Mouse (Mus musculus) spleen, adult 2 months (tissue): Measurements from ENCODE around the gene Rnase4. TPM values are rescaled to one million over a fixed set of nuclear protein-coding genes. Genes with fewer than 3 reads are reported as not detected.

Experiments used
- DNase-seq, 2 experiments: peaks; one replicate each; pipeline versions ENCODE4 v3.0.0 to v3.0.0-alpha.2; 2012 to 2021; ENCODE audit warnings: low spot score in 2 of 2, low read depth in 1 of 2
- H3K27ac ChIP-seq: fragments of 200-500 bp; 2 replicates; pipeline ENCODE4 v1.5.1; 2012; ENCODE audit warnings: low read length, inconsistent platforms; ENCODE audit not compliant: insufficient read depth
- H3K27me3 ChIP-seq: fragments of 200-500 bp; 2 replicates; pipeline ENCODE4 v1.6.1; 2012; ENCODE audit warnings: mild to moderate bottlenecking, moderate library complexity, low read length, inconsistent platforms; ENCODE audit not compliant: control insufficient read depth, insufficient read depth
- H3K36me3 ChIP-seq: fragments of 200-500 bp; 2 replicates; pipeline ENCODE4 v1.6.1; 2012; ENCODE audit warnings: mild to moderate bottlenecking, low read length, inconsistent platforms; ENCODE audit not compliant: control insufficient read depth, insufficient read depth
- H3K4me1 ChIP-seq: fragments of 200-500 bp; 2 replicates; pipeline ENCODE4 v1.6.1; 2011; ENCODE audit warnings: inconsistent platforms; ENCODE audit not compliant: control insufficient read depth, insufficient read depth, insufficient read length
- H3K4me3 ChIP-seq: fragments of 200-500 bp; 2 replicates; pipeline ENCODE4 v1.5.1; 2011; ENCODE audit warnings: mild to moderate bottlenecking, inconsistent platforms; ENCODE audit not compliant: insufficient read depth, insufficient read length; ENCODE audit errors: extremely low read depth
- CTCF ChIP-seq: fragments of 200-500 bp; IDR thresholded peaks from 2 replicates; pipeline ENCODE4 v1.5.1; 2011; ENCODE audit warnings: mild to moderate bottlenecking, inconsistent platforms; ENCODE audit not compliant: insufficient read depth, insufficient read length, insufficient replicate concordance; ENCODE audit errors: extremely low read depth
- POLR2A ChIP-seq: fragments of 200-500 bp; IDR thresholded peaks from 2 replicates; pipeline ENCODE4 v1.6.1; 2011; ENCODE audit warnings: low read depth, low read length, inconsistent platforms
- WGBS: fragments of 180-500 bp; shearing (Covaris S2); methylation state at CpG from one replicate; pipeline ENCODE4 v1.1.7; 2018; 5-methylcytosine and 5-hydroxymethylcytosine counted together
- polyA plus RNA-seq: library from polyadenylated mRNA; depleted of rRNA; stranded (reverse); fragments of >200 nt; gene quantifications from 2 replicates; pipeline ENCODE4 v1.2.3, GENCODE M21; 2012

Gene Rnase4
- polyA plus RNA-seq, 1 experiment, result 18.2 TPM

- WGBS, result 18% methylated on average over 9 of the region's 9 CpGs
- DNase-seq, result peak; percentile 59 to 74
- peaks cover 32% of the 10 kb centered on the region for H3K4me1 ChIP-seq
- peak overlapping the region; percentile 99 for H3K27ac ChIP-seq
- peak; percentile 64 for TF ChIP-seq POLR2A
- TF ChIP-seq CTCF, result no peak
- H3K4me3 ChIP-seq, result peak overlapping the region; percentile 83
- peaks cover 9% of the 10 kb centered on the region for H3K36me3 ChIP-seq
- no peaks in the 10 kb centered on the region for H3K27me3 ChIP-seq
Measured at GRCm38 (mm10) chr14:51128775-51129623, 38.1 kb downstream of the Rnase4 start.

DNA sequence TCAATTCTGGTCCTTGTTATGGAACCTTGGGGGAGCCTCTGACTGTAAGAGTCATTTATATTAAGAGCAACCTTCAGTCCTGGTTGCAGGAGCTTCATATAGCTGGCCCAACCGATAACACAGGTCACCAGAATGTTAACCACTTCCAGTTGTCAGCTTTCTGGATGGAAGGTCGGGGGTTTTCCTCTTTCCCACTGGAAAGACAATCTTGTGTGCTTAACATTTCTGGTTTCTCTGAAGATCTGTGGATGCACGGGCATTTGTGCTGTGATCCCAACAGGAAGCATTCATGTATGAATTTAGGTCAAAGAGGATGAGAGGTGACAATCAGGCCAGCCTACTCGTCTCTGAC, 38.7 kb downstream of the Rnase4 start:
- Histone ChIP-seq H3K36me3 (peaks cover 9% of the 10 kb centered on the region), H3K4me3 (peak overlapping the region; percentile 64), H3K4me1 (peaks cover 32% of the 10 kb centered on the region), H3K27ac (peak overlapping the region; percentile 99), H3K27me3 (no peaks in the 10 kb centered on the region)
- no peak for TF ChIP-seq CTCF
- no peak for TF ChIP-seq POLR2A
- 23% methylated on average over 4 of the region's 4 CpGs for WGBS
- DNase-seq, result no peak

DNA sequence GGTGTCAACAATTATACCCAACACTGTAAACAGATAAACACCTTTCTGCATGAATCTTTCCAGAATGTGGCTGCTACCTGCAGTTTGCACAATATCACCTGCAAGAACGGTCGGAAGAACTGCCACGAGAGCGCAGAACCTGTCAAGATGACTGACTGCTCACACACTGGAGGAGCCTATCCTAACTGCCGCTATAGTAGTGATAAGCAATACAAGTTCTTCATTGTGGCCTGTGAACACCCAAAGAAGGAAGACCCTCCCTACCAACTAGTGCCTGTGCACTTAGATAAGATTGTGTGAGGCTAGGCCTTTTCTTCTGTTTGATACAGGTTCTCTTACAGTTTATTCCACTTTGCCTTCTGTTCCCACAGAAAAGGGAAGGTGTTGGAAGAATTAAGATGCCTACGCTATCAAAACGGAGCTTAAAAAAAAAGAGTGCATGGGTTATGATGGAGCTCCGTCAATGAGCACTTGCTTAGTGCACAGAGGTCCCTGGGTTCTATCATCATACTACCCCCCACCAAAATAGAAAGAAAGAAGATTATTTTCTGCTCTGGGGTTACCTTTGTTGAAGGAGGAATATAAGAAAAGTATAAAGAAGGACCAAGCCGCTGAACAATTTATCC, 39.6 kb downstream of the Rnase4 start:
- TF ChIP-seq POLR2A, result no peak
- no peak for TF ChIP-seq CTCF
- Histone ChIP-seq H3K27me3 (no peaks in the 10 kb centered on the region), H3K36me3 (peaks cover 9% of the 10 kb centered on the region), H3K27ac (peak overlapping the region; percentile 81), H3K4me1 (peaks cover 32% of the 10 kb centered on the region), H3K4me3 (peak overlapping the region; percentile 61)
- no peak for DNase-seq
- WGBS, result 57% methylated on average over 9 of the region's 9 CpGs

DNA sequence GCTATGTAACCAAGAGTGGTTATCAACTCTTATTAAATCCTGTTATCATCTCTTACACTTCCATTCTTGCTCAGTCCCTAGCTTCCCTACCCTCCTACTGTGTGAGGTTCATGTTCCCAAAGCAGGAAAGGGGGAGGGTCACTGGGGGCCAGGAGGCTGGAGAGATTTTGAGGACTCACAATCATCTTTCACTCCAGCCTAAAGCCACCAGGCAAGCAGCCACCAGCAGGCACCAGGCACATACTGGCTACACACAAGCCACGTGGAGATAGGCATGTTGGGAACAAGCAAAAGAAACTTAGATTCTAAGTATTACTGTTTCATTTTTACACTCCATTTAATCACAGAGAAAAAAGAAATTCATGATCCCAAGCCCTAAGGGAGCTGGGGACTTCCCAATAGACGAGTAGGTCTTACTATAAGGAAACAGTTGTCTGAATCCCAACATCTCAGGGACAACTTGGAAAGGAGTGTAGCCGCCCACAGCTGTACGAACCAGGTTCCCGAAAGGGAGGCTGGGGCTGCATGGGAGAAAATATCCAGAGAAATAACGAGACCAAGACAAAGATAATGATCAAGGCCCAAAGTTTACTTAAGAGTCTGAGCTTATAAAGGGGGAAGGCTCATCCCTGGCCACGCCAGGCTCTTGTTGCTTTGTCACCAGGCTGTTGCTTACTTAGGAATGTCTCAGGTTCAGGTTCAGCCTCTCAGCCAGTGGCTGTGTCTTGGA, 40.4 kb downstream of the Rnase4 start:
- TF ChIP-seq POLR2A (no peak), CTCF (no peak)
- no peak for DNase-seq
- H3K4me3 ChIP-seq, result no peak overlapping the region
- peak overlapping the region; percentile 40 for H3K27ac ChIP-seq
- peaks cover 32% of the 10 kb centered on the region for H3K4me1 ChIP-seq
- H3K27me3 ChIP-seq, result no peaks in the 10 kb centered on the region
- H3K36me3 ChIP-seq, result peaks cover 9% of the 10 kb centered on the region
- WGBS, result 84% methylated on average over 7 of the region's 7 CpGs

DNA sequence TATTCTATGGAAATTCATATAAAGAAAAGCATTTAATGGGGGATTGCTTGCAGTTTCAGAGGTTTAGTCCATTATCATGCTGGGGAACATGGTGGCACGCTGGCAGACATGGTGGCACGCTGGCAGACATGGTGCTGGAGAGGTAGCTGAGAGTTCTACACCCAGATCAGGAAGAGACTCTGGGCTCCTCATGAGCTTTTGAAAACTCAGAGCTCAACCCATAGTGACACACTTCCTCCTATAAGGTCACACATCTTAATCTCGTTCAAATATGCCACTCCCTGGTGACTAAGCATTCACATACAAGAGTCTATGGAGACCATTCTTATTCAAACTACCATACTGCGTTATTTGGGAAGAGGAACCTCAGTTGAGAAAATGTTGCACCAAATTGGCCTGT, 41.5 kb downstream of the Rnase4 start:
- TF ChIP-seq CTCF (no peak), POLR2A (no peak)
- H3K4me1 ChIP-seq, result peaks cover 27% of the 10 kb centered on the region
- no peak overlapping the region for H3K27ac ChIP-seq
- H3K27me3 ChIP-seq, result no peaks in the 10 kb centered on the region
- peaks cover 9% of the 10 kb centered on the region for H3K36me3 ChIP-seq
- DNase-seq, result peak in 1 of 2 experiments; percentile 11
- 71% methylated on average over 4 of the region's 4 CpGs for WGBS
- H3K4me3 ChIP-seq, result no peak overlapping the region

DNA sequence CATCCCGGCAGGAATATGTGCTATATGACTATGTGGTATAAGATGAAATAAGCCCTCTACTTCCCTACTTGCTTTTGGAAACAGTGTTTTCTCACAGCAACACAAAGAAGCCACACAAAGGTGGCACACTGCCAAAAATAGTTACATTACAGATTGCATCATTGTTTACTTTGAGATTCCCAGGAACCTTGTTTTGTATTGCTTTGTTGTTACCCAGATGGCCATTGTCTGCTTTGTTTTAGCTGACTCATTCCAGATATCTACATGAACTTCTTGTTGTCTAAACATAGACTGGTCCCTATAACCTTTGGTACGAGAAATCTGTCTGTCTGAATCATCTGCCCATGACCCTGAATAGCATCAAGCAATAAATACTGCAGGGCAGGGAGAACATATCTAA, 49.5 kb downstream of the Rnase4 start:
- H3K36me3 ChIP-seq, result no peaks in the 10 kb centered on the region
- no peaks in the 10 kb centered on the region for H3K27me3 ChIP-seq
- WGBS, result 81% methylated on average over 2 of the region's 2 CpGs
- TF ChIP-seq POLR2A, result no peak
- TF ChIP-seq CTCF, result no peak
- no peaks in the 10 kb centered on the region for H3K4me1 ChIP-seq
- DNase-seq, result no peak
- no peak overlapping the region for H3K4me3 ChIP-seq
- no peak overlapping the region for H3K27ac ChIP-seq
